Mouse (Mus musculus): ENCODE measurements at regions not wholly inside any gene's neighbourhood (a gene's known extent, or its start where the extent isn't known, plus 50 kb on each side); places are given as distances from the start of the nearest gene placed in this dataset.

DNA sequence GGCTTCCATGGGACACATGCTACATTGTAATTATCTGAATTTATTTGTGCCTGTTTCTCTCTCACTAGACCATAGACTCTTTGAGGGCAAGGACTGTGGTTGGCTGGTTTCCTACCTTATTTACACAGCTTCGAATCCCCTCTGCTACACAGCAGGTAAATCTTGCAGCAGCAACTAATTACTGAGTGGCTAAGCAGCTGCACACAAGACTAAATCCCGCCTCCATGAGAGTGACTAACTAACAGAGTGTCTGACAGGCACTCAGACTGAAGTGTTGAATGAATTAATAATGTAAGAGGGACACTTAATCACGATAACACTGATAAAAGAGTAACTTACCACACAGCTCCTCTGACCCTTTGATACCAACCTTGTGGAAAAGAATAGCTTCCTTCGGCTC, 111.9 kb upstream of the Lrig1 start:
- no peak for DNase-seq

DNA sequence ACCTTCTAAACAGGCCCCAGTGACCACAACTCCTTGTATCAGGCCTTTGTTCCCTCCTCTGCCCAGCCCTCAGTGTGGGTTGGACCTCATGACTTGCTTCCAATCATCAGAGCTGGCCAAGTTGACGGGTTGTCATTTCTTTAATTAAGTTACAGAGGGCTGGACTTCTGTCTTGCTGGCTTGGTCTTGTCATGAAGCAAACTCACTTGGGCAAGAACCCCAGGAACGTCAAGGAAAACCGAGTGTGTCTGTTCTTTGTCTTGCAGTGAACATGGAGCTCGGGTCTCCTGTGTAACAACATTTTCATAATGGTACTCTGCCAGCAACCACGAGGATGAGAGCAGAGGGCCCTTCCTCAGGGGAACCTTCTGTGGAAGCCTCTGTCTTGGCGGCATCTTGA, 107.3 kb upstream of the Lrig1 start:
- no peak for DNase-seq

DNA sequence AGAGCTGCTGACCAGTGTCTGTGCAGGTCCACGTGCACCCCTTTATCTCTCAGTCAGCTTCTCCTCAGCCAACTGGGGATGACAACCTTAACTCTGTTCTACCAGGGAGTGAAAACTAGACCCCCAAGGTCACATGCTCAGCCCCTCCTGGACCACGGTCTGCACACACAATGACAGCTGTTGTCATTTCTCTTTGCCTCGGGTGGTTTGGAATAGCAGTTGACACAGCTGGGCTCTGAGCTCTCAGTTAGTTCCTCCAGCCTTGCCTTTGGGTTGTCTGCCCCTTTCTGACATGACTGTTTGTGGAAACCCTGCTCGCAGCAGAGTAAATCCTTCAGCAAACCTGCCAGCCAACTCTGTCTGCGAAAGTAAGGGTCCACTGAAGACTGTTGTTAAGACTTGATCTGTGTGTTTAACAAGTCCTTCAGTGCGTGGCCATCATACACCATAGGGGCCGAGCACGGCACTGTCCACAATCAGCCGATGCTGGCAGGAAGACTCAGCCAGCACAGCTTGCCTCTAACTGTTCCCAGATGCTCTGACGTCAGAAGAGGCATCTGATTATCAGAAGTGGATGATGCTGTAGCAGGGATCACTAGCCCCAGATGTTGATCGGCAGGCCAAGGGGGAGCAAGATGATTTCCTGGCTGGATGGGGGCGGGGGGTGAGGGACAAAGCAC, 106.7 kb upstream of the Lrig1 start:
- no peak for DNase-seq

DNA sequence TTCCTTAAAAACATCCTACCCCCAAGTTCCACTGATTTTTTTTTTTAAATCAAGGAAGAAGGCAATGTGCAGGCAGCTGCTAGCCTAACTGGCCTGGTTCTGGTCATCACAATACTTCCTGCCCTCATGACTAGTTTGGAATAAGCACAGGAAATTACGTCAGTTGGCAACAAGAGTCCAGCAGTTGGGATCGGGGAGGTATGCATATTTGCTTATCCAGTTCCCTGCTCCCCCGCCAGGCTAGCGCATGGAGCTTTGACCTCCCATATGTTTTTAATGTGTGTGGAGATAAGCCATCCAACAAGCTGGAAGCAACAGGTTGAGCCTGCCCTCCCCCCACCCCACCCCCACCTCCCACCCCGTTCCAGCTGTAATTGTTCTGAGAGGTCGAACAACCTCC, 105.7 kb upstream of the Lrig1 start:
- no peak for DNase-seq

DNA sequence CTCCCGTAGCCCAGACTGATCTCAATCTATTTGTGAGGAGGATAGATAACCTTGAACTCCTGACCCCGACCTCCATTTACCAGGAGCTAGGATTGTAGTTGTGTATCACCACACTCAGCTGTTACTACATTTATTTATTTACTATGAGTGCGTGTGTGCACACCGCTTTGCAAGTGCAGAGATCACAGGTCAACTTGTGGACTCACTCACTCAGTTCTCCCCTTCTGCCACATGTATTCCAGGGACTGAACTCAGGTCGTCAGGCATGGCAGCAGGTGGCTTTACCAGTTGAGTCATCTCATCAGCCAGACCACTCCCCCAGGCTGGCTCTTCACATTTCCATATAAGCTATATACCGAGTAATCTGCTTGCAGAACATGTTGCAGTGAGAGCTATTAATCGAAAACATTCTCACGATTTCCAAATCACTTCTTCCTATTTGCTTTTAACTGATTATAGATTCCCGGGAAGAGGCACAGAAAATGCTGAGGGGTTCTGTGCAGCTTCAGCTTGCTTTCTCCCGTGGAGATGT, 104.4 kb upstream of the Lrig1 start:
- no peak for DNase-seq

DNA sequence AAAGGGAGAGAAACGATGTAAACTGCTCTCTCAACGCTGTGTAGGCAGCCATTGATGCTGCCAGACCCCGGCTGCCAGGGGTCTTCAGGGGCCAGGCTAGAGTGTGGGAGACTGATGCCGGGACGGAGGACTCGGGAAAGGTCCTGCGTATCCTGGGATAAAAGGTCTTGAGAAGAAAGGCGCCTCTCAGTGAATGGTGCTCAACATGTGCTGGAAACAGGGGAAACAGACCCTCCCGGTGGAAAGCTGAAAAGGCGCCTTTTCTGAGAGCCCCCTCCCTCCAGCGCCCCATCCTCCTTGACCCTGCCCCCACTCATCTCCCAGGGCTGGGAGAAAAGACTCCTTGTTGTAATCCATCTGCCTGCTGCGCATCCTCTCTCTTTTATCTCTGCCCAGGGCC, 101.1 kb upstream of the Lrig1 start:
- DNase-seq: no peak

DNA sequence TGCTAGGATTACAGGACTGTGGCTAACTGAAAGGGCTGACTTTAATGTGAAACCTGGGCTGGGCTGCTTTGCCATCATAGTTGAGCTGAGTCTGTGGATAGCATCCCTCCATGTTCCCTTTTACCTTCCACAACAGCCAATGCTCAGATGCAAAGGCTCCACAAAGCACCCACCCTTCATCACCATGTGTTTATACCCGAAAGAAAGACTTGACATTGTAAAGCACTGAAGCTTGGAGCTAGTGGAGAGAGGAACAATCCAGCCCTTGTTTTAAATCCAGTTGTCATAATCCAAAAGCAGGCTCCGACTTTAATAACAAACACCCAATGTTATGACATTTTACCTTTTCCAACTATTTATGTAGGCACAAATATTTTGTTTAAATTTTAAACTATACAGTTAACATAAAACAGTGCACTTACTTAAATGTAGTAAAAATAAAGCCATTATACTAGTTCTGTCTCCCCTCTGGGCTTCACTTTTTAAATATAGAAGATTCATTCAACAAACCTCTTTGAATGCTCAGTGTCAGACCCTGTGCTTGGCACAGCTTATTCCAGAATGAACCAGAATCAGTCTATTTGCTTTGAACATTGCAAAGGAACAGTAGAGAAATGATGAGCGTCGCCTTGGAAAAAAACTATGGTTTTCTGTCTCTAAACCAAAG, 98.7 kb upstream of the Lrig1 start:
- DNase-seq: no peak

DNA sequence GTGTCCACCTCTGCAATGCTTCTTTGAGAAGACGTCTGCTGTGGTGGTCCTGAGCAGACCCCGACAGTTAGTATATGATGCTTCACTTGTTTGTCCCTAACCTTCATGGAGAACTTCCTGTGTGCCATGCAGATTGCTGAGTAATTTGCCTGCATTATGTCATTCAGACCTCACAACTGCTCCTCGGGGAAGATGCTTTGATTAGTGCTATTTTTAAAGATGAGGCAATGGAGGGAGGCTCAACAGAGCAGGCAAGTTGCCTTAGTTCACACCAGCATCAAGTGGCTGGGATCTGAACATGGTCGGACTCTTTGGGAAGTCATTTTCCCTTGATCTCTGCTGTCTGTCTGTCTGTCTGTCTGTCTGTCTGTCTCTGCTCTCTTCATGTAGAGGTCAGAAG, 95.5 kb upstream of the Lrig1 start:
- DNase-seq: no peak

DNA sequence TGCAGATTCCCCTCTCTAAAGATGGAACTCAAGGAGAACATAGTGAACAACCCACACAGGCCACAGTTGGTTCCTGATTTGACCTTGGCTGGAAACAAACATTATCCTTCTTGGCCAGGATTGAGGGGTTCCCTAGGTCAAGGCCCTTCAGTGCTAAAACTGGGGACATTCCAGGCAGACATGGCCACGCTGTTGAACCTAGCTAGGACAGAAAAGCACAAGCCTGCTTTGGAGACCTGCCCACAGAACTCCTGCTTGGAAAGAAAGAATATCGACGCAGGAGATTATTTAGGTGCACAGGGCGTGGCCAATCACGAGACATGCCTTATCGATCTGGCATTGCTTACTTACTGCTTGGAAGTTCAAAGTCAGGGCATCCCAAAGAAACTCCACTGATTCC, 93.6 kb upstream of the Lrig1 start:
- DNase-seq: no peak

DNA sequence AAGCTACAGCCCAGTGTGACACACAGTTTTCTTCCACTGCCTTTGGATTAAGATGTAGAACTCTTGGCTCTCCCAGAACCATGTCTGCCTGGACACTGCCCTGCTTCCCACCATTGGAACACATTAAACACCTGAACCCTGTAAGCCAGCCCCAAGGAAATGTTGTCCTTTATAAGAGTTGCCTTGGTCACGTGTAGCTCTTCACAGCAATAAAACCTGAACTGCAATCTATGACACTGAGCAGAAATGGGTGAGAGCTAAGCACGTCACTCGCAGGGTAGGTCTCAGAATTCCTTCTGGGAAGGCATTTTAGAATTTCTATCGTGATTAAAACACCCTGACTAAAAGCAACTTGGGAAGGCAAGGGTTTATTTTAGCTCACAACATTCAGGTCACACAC, 92.4 kb upstream of the Lrig1 start:
- DNase-seq: no peak

DNA sequence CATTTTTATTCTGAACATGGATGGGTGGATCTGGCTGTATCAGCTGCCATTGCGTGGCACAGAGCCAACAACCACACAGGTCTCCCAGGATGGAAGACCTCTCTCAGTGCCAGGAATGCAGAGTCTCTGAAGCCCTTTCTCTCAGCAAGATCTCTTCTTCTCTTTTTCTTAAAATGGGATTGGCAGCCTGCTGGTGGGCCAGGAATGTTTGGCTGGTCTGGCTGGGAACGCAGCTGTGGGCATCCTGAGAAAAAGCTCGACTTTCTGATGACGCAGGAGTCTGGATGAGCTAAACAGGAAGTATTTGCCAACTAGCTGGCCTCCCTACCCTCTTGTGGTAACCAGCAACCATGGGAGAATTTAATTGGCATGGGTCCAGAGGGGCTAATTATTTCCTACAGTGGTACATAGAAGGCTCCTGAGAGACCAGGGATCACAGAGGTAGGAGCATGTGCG, 89.4 kb upstream of the Lrig1 start:
- DNase-seq: no peak

DNA sequence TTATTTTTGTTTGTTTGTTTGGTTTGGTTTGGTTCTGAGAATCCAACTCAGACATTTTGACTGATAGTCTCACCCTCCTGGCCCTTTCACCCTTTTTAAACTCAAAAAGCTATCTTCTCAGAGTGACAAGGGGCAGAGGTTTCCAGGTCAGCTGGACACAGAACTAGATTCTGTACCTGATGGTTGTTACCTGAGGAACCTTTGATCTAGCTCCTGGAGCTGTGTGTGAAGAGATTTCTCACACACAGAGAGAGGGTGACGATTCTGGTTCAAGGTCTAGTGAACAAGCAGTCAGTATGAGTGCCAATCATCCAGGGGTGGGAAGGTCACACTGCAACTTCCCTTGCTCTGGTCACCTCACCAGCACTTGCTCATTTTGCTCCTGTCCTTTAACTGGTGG, 83.5 kb upstream of the Lrig1 start:
- DNase-seq: no peak

DNA sequence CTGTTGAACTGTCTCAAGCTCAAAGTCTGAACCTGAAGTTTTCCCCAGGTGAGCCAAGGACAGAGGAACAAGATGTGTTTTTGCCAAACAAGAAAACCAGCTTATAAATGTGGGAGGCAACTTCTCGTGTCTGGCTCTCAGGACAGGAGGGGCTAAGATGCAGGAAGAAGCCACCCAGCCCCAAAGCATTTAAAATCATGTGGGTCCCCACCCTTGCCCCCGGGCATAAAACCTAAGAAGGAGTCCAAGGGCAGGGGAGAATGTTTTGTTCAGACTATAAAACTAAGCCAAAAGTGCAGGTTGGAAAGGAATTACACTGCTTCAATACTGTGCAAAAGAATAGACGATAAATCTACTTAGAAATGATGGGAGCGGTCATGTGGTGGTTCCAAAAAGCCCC, 80.7 kb upstream of the Lrig1 start:
- DNase-seq: no peak

DNA sequence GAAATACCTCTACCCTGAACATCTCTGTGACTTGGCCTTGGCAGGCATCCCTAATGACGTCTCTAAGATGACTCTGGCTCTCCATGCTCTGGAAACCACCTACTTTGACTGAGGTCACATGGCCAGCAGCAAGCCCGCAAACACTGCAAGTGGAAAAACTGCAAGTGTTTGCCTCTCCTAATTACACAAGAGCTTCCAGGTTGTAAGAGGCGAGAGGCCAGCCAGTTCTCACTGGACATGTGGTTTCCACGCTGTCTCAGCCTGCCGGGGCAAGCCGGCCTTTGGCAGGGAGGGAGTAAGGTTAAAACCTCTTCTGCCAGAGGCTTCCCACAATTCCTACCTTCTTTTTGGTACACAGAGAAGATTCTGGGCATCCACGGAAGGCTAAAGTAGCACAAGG, 79.9 kb upstream of the Lrig1 start:
- no peak for DNase-seq

DNA sequence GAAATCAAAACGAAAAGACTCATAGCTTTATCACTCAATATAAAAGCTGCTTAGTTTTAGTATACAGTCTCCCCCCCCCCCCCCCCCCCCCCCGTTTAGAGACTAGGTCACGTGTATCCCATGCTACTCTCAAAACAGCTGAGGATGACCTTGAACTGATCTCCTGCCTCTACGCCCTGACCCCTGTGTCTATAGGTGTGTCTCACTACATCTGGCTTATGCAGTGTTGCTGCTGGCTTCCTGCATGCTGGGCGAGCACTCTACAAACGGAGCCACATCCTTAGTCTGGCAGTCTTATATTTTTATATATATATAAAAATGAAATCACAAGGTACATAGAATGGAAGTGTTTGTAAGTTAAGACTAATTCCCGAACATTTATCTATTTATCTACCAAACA, 79.3 kb upstream of the Lrig1 start:
- DNase-seq: no peak

DNA sequence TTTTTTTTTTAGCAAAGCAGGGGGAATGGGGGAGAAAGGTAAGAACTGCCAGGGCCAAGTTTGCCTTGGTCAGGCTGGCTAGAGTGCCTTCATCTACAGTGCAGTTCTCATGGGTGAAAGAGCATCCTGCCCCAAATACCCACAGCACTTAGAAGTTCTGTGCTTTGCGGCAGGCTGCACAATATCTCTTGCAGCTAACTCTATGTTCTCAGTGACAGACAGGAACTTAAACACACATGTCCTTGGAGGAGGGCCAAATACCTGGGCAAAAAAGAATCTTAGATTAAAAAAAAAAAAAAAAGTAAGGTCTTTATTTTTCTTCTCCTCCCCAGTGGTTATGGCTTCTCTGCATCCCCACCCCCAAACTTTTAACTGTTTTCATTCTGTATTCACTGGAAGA, 78.8 kb upstream of the Lrig1 start:
- DNase-seq: no peak

DNA sequence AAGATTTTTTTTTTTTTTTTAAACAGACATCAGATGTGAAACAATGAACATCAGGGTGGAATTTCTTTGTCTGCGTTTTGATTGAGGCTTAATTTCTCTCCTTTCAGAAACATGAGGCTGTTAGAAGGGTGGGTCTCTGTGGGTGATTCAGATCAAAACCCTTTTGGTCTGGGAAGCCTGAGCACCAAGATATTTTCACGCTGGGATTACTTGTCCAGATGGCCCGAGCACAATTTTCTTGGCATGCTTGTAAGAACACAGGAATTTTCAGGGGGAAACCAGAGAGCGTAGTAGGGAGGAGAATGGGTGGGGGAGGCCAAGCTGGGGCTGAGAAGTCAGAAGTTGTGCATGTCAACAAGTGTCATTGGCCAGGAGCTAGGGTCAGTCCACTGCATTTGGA, 76.6 kb upstream of the Lrig1 start:
- no peak for DNase-seq

DNA sequence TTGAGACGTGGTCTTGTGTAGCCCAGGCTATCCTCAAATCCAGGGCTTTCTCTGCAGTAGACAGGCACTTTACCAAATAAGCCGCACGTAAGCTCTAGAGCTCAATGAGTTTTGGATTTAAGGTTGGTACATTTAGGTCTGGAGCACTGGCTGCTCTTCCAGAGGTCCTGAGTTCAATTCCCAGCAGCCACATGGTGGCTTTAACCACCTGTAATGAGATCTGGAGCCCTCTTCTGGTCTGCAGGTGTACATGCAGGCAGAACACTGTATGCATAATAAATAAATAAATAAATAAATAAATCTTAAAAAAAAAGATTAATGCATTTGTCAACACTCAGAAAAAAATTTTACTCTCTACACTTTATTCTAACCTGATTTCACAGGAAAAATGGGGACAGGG, 74.9 kb upstream of the Lrig1 start:
- no peak for DNase-seq

DNA sequence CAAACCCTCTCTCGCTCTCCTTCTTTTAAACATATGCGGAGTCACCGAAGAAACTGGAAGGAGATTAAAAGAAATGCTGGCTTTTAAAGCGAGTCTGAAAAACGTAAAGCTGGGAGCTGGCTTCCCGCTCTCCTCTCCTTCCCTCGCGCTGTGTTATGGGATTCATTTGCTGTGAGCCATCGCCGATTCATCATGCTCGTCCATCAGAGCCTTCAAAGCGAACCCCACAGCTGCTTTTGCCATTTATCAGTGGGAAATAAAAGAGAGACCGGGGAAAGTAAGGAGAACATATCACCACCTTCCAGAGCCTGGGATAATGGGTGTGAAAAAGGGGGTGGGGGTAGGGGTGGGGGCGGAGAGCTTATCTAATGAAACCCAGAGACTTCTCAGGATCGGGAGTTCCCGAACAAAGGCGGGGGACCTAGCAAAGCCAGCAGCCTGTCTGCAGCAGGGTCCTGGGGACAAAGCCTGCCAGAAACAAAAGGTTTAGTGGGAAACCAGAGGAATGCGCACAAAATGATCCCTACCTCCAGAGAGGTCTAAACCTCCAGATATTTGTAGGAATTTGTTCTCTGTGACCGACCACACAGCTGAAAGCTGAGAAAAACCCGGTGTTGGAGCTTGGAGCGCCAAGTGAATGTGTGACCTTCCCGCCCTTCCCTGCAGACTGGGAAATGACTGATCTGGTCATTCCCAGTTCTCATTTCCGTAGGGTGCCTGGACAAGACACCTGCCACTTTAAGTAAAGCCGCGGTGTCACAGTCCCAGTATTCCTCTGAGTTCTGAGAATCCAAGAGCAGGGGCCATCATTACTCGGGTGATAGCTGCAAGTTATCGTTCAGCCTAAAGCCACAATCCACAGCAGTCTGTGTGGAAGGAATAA, 73.9 kb upstream of the Lrig1 start:
- DNase-seq: no peak

DNA sequence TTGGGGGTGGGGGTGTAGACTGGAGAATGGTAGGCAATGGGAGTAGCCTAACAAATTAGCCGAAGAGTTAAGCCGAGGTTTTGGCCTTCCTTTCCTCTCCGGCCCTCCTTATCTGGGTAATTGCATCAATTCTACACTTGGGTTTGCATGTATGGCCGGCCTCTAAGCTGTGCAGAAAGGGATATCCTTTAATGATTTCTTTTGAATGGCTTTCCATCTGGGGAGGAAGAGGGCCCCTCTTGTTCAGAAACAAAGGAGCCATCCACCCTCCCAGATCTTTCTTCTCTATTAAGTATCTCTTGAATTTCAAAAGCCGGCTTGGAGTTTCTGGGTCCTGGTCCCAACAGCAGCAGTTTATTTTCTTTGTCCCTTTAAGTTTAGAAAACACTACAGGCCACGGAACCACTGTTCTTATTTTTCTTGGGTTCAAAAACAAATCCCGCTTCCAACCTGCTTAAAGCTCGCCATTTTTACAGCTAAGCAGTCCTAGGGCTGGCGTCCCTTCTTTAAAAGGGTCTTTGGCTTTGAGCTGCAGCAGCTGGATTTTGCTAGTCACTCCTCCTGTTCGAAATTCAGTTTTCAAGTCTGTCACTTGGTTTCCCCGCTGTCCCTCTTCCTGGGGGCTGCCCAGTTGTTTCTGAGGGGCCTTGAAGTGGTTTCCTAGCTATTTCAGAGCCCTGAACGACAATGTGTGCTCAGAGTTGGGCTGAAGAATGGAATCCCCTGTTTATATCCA, 73.1 kb upstream of the Lrig1 start:
- no peak for DNase-seq

DNA sequence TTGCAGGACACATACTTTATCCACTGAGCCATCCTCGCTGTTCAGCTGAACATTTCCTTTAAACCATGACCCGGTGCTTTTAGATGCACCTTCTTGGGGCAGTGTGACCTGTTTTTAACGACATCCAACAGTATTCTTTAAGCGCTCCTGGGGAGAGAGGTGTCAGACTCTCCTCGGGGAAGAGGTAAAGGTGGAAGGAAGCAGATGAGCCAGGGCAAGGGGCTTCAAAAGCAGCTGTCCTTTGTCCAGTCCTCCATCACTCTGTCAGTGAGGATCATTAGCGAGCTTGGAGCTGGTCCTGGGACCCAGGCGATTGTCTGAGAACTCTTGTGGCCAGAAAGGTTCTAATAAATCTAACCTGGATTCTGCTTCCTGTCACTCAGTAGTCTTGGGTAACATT, 72.4 kb upstream of the Lrig1 start:
- DNase-seq: no peak

DNA sequence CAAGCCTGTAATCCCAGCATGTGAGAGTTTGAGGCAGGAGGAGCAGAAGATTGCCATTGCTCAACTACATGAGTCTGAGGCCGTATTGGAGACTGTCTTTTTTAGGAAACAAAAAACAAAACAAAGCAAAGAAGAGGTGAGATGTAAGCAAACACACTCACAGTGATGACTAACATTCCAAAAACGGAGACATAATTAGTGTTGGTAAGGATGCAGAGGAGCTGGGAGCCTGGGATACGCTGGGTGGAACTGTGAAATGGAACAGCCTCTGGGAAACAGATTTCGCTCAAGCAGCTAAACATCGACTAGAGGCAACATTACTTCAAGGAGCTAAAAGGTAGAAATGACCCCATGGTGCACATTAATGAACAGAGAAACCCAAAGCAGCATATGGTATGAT, 68.3 kb upstream of the Lrig1 start:
- no peak for DNase-seq

DNA sequence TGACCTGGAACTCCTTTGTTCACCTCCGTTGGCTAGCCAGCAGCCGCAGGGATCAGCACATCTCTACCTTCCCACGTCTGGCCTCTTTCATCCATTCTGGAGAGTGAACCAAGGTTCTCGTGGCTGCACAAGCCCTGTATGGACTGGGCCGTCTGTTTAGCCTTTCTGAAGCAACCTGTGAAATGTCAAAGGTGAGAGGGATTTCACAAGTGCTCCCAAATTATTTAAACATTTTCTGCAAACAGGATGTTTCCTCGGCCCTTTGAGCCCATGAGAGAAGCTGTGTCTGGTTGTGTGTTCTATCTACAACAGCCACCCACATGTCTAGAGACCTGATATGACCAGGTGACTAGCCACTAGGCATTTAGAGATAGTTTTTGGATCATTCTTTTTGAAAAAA, 65.8 kb upstream of the Lrig1 start:
- no peak for DNase-seq

Measured in layer of hippocampus, adult 9-11 months (tissue).